Mouse (Mus musculus): ENCODE measurements around the gene Prkar2b.
"Not testable (repeated sequence)": the region's sequence is repeated elsewhere in the genome, so short reads cannot be mapped to it uniquely, and the experiment has no call there.

Prkar2b gene

DNA sequence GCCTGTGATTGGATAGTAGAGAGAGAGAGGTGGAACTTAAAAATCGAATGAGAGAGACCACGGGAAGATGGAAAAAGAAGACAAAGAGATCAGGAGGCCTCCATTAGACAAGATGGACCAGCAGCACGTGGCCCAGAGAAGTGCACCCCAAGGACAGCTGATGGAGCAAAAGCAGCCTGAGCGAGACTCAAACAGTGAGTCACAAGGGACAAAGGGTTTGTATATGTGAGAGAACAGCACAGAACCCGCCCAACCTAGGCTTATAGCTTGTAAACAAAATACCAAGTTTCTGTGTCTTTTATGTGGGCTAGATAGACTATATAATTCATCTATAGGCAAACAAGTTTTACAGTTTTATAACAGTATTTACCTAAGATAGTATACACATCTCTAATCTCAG lies 50.0 kb downstream of the Prkar2b start:
- intact Hi-C loops (cut with DNase I): no loop called here

DNA sequence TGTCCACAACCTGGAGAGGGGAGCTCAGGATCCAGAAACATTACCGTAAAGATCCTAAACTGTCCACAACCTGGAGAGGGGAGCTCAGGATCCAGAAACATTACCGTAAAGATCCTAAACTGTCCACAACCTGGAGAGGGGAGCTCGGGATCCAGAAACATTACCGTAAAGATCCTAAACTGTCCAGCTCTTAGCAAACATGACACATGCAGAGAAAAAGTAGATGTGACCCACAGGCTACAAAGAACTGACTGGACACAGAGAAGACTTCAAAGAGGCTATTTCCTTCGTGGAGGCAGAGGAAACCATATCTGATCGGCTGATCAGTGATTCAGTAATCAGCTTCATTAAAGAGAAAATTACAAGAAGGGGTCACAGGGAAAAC lies 51.1 kb downstream of the Prkar2b start:
- intact Hi-C loops (cut with DNase I): not testable (repeated sequence)

DNA sequence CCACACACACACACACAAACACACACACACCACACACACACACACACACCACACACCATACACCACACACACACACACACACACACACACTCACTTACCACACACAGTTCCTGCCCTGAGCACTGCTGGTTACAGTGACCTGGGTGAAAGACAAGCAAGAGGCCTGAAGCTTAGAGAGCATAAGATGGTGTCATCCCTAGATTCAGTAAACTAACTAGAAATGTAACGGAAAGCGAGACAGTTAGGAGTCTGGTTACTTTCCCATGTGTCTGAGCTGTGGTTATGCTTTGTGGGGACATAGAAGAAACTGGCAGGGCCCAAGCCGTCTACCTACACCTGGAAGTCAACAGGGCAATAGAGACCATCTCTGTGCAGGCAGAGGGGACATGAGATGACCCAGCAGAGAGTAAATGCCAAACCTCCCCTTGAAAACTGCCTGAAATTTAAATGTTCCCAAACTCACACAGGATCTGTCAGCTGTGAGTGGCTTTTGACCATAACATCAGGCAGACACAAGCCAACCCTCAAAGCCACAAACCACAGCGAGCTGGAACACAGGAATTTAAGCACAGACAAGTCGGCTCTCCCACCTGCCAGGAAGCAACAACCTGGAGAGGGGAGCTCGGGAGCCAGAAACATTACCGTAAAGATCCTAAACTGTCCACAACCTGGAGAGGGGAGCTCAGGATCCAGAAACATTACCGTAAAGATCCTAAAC lies 51.7 kb downstream of the Prkar2b start:
- intact Hi-C loops (cut with DNase I): no loop called here

DNA sequence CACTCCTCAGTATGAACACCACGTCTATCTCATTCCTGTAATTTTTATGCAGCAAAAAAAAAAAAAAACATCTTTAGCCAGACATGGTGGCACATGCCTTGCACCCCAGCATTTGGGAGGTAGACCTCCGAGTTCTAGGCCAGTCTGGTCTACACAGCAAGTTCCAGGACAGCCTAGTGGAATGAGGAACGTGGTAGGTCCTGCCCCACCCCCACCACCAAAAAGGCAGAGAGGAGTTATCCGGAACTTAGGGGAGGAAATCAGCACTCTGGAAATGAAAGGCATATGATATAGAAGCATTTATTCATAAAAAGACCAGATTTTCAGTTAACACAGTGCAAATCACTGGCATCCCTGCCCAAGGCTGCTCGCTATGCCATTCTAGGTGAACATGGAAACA lies 52.4 kb downstream of the Prkar2b start:
- intact Hi-C loops (cut with DNase I): no loop called here

DNA sequence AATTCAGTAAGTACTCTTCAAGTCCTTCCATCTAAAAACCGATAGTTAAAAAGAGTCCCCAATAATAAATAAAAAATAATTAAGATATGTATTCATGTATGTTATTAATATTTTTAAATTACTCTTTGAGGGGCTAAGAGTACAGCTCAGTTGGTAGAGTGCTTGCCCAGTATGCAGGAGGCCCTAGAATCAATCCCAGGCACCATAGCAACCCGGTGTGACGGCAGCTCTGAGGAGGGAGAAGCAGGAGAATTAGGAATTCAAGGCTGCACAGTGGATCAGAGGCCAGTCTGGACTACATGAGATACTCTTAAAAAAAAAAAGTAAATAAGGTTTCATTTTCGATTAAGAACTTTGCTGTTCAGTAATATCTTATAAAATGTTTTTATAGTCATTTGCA lies 53.5 kb downstream of the Prkar2b start:
- intact Hi-C loops (cut with DNase I): no loop called here

DNA sequence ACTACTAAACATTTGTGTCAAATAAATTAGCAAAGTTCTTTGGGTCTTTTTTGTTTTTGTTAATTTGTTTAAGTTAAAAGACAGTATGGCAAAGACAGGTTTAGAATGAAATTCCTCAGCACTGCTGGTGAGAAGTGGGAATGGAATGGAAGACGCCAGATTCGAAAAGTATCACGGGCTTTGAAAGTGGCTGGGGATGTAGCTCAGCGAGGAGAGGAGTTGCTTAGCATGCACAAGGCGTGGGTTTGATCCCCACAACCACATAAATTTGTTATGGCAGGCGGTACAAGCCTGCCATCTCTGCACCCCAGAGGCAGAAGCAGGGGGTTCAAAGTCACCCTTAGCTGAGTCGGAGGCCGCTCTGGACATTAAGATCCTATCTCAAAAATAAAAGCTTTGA lies 54.1 kb downstream of the Prkar2b start:
- intact Hi-C loops (cut with DNase I): no loop called here

DNA sequence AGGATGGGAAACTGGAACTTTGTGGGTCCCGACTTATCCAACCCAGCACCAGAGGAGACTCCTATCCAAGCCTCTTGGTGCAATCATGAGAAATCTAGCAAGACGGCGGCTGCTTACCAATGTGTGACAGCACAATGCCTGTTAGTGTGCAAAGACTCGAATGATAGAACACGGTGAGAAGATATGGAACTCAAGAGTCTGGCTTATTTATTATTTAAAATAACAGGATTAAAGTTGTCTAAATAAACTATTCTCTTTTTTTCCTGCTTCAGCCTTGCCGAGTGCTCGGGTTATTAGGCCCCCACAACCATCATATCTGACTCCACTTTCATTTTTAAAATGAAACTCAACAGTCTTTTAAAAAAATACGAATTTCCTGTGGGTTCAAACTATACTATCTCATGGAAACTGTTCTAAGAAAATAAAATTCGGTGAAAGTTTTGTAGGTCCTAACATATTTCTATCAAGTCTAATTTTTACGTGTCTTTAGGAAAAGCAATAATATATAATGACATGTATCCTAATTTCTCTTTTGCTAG lies 54.6 kb downstream of the Prkar2b start:
- intact Hi-C loops (cut with DNase I): no loop called here

DNA sequence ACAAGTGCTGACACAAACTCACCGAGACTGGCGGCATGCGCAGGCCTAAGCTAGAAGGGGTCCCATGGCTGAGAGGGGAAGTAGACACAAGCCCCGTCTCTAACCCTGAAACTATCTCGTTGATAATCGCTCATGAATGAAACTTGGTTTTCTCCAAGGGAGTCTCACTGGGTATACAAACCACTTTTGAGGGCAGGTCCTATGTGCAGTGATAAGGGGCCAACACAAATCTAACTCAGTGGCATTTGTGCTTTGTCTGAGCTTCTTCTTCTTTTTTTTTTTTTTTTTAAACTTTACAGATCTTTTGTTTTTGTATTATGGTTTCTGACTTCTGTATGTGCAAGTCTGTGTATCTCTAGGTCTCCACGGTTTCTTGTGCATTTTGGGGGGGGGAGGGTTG lies 60.6 kb downstream of the Prkar2b start:
- intact Hi-C loops (cut with DNase I): no loop called here

DNA sequence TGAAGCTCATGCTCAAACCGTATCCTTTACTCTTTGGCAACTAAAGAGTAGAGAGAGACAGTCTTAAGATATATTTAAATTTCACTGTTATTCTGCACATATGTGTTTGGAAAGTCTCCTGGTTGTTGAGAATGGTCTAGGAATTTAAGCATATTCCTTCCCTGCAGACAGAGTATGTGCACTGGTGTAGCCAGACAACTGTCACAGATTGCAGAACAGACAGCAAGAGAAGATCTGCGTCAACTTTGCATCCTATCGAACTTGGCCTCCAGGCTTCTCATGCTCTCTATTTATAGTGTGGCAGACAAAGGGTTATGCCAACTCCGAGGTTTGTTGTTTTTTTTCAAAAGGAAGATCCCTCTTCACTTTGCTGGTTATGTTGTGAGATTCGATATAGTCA lies 62.4 kb downstream of the Prkar2b start:
- intact Hi-C loops (cut with DNase I): no loop called here

DNA sequence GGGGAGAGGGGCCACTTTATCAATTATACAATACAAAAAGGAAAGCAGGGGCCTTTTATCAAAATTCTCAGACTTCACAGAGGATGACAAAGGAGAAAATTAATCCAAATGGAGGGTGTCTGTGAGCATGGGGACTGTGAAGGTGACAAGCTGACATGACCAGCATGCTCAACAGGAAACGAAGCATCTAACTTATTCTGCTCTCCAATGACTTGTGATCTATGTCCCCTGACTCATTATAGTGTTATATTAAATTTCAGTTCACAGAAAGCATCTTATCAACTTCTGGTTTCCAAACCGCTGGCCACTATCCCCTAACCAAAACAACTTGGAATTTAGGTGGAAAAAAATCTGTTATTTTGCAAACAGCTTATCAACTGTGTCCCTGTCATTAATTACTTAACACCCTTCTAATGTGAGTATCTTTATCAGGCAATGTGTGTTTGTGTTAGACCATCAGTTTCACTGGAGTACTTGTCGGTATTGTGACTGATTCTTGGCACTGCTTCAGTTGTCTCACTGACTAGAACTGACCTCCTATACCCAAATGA lies 63.7 kb downstream of the Prkar2b start:
- intact Hi-C loops (cut with DNase I): no loop called here

DNA sequence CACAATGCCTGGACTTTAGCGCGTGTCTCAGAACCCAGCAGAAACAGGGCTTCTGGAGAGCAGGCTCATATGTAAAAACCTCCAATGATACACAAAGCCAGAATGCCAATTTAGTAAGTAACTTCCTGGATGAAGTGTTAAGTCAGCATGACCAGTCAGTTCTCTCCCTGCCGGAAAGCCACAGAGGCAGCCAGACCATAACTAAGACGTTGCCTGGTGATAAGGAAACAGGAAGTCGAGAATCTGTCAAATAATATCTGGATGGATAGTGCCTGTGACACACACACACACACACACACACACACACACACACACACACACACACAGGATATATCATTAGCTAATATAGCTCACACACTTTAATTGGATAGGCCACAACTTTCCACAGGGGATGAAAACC lies 64.2 kb downstream of the Prkar2b start:
- intact Hi-C loops (cut with DNase I): no loop called here

DNA sequence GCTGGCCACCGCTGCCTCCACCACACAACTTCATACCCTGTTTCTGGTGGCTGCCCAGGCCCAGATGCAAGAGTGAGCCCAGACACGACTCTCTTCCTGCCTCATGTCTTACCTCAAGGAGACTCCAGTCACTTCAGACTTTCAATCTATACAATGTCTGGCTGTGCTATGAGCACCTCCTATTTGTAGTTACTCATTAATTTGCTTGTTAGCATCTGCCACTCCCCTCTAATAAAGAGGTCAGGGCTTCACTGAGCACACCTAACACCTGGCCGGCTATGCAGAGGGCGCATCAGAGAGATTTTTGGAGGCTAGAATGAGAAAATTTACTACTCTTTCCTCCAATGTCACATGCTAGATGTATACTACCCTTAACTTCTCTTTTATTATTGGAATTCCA lies 70.5 kb downstream of the Prkar2b start:
- intact Hi-C loops (cut with DNase I): no loop called here

DNA sequence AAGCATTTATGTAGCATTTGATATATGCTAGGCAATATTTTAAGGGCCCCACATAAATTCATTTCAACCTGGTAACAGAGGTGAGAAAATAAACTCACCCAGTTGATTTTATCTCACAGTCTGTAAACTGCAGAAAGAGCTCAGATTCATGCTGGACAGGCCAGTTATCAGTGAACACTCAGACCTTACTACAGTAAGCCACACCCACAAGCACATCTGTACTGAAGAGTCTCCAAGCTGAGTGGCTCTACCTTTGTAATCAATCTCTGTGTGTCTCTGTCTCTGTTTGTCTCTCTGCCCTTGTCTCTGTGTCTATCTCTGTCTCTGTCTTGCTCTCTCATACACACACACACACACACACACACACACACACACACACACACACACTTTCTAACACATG lies 71.4 kb downstream of the Prkar2b start:
- intact Hi-C loops (cut with DNase I): no loop called here

DNA sequence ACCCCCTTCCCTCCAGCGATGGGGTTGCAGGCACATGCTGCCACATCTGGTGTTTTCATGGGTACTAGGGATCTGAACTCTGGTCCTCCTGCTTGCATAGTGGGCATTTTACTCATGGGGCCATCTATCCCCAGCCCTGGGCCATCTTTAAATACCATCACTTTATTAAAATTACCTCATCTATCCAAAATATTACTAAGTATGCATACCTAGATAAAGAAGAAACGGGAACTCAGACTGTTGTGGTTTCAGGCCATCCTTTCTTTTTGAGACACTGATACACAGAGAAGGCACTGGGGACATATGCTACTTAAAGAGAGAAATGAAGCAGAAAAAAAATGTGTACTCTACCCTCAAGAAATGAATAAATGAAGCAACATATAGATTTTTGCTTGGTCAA lies 74.6 kb downstream of the Prkar2b start:
- intact Hi-C loops (cut with DNase I): no loop called here

DNA sequence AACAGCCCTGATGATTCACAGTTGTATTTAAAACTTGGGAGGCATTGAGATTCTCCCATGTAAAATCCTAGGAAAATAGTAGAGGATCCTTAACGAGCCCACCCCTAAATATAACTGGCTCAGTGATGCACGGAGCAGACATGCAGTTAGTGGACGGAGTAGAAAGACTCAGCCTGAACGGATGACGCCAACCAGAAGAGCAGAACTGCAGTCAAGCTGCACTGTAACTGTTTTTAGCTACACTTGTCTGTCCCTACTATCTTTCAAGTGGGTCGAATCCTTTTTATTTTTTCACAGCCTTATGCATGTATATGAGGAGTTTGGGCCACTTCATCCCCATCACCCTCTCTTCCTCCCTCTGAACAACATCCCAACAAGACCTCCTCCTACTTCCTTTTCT lies 75.4 kb downstream of the Prkar2b start:
- intact Hi-C loops (cut with DNase I): no loop called here

DNA sequence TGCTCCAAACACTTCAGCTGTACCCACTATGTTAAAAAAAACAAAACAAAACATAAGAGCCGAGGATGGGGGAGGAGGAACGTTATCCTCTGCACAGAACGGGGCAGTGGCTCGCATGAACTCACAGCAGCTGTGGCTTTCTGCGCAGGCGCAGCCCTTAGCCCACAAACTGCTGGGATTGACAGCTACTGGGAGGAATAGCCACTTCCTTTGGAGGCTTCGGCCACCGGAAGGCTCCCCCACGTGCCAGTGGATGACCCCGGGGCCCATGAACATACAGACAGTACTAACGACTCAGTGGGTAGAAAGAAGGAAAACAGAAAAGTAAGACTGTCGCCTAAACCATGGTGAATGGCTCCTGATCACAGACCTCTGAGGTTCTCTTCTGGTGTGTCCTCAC lies 76.4 kb downstream of the Prkar2b start:
- intact Hi-C loops (cut with DNase I): no loop called here

DNA sequence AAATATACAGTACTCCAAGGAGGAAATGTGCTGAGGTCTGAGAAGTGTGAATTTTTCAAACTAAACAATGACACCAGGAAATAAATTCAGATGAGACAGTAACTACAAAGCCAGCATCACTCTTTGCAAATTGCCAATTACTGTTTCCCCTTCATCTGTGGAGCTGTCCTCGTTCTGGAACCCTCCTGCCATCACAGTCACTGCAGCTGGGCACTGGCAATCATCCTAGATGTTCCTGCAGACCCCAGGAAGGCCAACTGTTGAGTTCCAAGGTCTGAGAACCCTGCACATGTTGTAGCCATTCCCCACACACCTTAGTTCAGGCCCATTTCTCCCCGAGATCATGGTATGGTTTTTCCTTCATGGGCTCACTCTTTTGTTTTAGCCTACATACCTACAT lies 76.9 kb downstream of the Prkar2b start:
- intact Hi-C loops (cut with DNase I): no loop called here

DNA sequence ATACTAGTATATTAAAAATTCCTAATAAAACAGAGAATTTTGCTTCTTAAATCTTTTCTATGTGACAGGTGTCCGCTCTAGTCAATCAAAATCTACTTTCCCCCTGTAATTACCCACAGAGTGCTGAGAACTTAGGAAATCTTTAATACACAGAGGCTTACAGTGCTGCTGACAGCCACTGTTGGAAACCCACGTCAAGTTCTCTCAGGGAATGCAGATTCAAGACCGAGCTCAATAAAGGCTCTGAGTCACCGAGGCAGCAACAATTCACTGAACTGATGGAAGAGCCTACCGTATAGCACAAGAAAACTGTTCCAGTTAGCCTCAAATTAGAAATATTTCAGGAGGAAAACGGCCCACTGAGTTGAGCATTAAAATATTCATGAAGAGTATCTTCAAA lies 77.3 kb downstream of the Prkar2b start:
- intact Hi-C loops (cut with DNase I): no loop called here

DNA sequence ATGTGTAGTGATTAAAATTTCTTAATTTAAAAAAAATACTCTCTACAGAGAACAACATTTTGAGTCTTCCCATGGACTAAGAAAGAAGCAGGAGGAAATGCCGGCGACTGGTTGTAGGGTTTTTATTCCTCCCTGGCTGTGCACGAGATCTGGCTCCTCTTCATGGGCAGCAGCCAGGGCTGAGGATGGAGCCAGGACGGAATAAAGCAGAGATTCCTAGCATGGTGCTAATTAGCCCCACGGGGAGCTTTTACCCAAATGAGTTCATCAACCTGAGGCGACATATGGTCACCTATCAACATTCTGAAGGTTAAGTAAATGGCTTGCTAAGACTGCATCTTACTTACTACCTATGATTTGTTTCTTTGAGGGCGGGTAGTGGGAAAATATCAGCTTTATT lies 77.9 kb downstream of the Prkar2b start:
- intact Hi-C loops (cut with DNase I): no loop called here

DNA sequence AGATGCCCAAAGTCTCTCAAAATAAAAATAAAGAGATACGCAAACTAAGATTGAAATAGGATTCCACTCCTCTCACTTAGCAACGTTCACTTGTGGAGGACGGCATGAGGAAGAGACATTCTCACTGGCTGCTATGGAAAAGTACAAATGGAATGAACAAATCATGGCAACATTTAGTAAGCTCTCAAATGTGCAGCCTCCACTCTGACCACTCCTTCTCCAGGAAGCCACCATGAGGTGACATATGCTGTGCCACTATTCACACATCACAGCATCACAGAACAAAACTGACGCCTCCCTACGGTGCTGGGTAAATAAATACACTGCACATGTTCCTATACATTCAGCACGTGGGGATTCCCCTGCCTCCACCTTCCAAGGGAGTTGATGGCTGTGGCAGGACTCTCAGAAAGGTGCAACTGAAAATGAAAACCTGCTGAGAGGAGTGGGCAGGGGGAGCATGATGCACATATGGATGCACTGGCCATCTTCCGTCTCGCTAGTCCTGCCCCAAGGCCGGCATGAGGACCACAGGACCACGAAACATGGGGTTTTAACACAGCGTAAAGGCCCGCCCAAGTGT lies 83.4 kb downstream of the Prkar2b start:
- intact Hi-C loops (cut with DNase I): no loop called here

DNA sequence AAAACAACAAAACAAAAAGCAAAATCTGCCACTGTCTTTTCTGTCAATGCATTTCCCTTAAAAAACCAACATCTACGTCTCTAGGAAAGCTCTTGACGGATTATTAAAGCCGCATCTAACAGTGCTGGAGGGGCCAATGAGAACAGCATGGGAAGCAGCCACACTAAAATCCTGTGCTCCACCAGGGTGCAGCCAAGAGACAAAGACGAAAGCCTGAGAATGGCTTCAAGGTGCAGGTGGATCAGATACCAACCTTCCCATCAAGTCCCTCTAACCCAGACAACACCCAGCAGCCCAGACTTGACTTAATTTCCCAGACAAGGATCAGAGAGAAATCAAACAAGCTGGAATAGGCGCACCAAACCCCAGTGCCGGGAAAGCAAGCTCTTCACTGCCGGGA lies 84.6 kb downstream of the Prkar2b start:
- intact Hi-C loops (cut with DNase I): no loop called here

DNA sequence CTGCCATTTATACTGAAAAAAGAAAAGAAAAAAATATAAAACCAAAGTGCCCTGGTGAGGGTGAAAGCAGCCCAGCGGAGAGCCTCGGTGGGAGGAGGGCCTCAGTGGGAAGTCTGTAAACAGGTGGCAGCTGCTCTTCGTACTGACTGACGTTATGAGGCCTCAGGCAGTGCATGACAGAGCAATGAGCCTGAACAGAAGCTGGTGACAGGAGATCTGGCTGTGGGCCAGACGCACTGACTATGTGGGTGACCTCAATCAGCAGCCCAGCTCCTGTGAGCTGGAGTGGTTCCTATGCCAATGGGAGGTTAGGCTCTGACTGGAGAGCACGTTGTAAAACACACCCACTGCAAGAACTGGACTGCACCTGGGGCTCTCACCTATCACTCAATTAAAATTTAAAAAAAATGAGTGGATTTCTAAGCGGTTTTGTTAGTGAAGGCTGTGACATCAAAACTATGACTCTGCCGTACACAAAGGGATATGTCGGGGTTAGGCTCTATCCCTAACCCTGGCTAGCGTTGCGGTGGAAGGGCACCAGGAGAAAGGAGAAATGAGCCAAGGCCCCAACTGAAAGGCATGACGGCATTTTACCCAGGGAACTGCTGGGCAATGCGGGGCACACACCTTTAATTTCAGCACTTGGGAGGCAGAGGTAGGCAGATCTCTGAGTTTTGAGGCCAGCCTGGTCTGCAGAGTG lies 87.5 kb downstream of the Prkar2b start:
- intact Hi-C loops (cut with DNase I): no loop called here
